Mouse (Mus musculus): ENCODE data around the gene Sept5. TPM values are rescaled to one million over a fixed set of nuclear protein-coding genes. Genes with fewer than 3 reads are reported as not detected.

Sept5 gene
- 6.8 TPM for polyA plus RNA-seq (2015; fragmentation: Illumina TruSeq; extraction: RNeasy Lipid Tissue Mini Kit (QIAGEN cat#74804); ENCODE audit: insufficient read depth, low read depth, low replicate concordance)

DNA sequence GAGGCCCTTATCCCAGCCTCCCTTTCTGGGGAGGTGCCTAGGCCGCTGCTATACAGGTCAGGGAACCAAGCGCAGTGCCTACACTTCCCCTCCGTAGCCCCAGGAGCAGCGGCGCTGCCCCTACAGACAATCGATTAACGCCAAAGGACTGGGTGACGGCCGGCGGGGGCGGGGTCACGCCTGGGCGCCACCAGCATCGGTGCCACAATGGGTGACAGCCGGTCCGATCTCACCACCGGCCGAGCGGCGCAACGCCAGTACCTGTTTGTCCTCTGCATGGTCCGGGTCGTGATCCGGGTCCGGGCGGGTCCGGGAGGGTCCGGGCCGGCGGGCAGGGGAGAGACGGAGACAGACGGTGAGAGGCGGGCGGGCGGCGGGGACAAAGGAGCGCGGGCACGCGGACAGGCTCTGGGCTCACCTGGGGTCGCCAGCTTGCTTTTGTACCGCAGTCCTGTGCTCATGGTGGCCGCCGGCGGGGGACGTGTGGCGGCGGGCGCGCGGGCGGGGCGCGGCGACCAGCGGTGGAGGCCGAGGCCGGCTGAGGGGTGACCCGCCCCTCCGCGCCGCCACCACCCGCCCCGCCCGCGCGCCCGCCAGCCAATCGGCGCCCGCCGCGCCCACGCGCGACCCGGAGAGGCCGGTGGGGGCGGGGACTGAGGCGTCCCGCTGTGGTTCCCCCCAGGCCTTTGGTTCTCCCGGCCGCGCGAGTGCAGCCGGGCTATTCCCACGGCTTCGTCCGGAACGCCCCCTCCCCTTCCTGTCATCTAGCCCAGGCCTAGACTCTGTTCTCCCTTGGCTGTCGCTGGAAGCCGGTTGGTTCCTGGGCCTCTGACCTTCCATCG lies at the start of gene Sept5:
Gene Sept5 (minus strand): TSS at position 565 of the 842 bp plus-strand sequence.

DNA sequence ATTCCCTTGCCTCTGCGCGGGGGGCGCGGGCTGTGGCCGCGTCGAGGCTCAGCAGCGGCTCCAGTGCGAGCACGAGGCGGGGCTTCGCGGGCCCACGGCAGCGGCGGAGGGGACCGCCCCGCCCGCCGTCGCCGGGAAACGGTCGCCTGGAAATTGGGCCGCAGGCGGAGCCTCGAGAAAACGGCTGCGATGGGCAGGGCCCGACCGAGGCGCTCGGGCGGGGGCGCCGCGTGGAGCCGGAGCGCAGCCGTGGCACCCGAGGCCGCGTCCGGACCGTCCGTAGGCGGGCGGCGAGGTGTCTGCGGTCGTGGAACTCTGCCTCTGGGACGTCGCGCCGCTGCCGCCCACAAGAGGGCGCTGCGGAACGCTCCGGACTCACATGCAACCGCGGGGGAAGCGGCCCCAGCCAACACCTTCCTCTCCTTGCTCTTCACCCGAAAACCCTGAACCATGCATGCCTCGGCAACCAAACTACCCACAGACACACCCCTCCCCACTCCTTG lies 3.3 kb downstream of the Sept5 start, which contains the start of gene Gm49601:
Gene Gm49601 (minus strand): TSS at position 52 of the 503 bp plus-strand sequence.

DNA sequence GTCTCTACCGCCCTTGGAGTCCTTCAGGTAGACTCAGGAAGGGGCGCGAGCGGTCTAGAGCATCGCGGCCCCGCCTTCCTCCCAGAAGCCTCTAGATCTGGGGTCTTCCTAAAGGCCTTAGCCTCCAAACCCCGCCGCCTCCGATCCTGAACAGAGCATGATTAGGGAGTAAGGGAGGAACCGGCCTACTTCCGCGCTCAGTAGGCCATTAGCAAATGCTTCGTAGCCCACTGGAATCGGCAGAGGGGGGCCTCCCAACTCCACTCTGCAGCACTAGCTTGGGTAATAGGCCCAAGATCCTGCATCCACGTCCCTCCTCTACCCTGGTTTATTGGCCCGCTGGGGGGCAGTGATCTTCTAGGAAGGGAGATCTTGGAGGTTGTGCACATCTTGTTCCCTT lies 7.7 kb downstream of the Sept5 start, which contains the start of gene Gp1bb:
Gene Gp1bb (minus strand): TSS at position 385 of the 400 bp plus-strand sequence.

DNA sequence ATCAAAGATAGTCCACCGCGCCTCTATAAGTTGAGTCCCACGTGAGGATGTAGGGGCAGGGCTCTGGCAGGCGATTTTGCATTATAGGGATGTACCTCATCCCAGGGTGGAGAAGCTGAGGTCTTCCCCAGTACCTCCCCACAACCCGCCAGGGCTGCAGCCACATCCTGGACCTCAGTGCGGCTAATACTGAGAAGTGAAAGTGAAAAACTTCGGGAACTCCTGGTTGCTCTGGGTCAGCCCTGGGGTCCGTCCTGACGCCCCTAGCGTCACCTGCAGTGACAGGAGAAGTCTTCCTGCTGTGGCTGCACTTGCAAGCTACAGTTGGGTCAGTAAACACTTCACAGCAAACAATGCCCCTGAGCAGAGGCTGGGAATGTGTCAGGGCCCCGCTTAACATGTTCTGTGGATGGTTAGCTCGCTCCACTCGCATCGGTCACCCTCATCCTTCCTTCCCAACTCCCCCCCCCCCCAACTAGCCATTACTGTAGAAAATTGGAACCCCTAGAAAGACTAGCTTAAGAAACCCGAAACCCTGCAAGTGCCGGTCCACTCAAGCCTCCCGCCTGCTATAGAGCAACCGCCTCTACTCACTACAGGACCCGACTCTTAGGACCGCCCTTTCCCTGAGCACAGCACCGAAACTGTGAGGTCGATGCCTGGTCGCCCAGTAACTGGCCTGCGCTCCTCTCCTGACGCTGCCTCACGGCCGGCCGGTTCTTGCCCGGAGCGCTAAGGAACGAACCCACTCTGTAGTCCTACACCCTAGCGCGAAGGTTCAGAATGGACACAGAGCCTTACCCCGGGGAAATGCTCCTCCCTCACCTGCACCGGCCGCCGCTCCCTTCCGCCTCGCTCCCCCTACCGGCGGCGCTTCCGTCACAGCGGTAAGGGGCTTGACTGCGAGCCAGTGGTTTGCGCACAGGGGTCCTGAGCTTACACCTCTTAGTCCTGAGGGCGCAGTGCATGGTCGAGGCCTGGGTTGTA lies 39.7 kb downstream of the Sept5 start, which contains the start of gene Tbx1:
Gene Tbx1 (minus strand): TSS at position 868 of the 987 bp plus-strand sequence.

Other genes starting within 250 kb of the Sept5 start
- 7.0 TPM for gene Txnrd2, start 203.6 kb downstream of the Sept5 start, polyA plus RNA-seq (2015; fragmentation: Illumina TruSeq; extraction: RNeasy Lipid Tissue Mini Kit (QIAGEN cat#74804); ENCODE audit: insufficient read depth, low read depth, low replicate concordance)
- 18.8 TPM for gene Comt, start 203.1 kb downstream of the Sept5 start, polyA plus RNA-seq (2015; fragmentation: Illumina TruSeq; extraction: RNeasy Lipid Tissue Mini Kit (QIAGEN cat#74804); ENCODE audit: insufficient read depth, low read depth, low replicate concordance)
- gene Gnb1l, start 131.2 kb downstream of the Sept5 start, polyA plus RNA-seq (2015; fragmentation: Illumina TruSeq; extraction: RNeasy Lipid Tissue Mini Kit (QIAGEN cat#74804); ENCODE audit: insufficient read depth, low read depth, low replicate concordance): 0.89 TPM
- 1.1 TPM for gene Rtl10, start 131.1 kb downstream of the Sept5 start, polyA plus RNA-seq (2015; fragmentation: Illumina TruSeq; extraction: RNeasy Lipid Tissue Mini Kit (QIAGEN cat#74804); ENCODE audit: insufficient read depth, low read depth, low replicate concordance)
- gene Tbx1, start 39.3 kb downstream of the Sept5 start, polyA plus RNA-seq (2015; fragmentation: Illumina TruSeq; extraction: RNeasy Lipid Tissue Mini Kit (QIAGEN cat#74804); ENCODE audit: insufficient read depth, low read depth, low replicate concordance): 0.46 TPM
- 0.81 TPM for gene Gp1bb, start 7.6 kb downstream of the Sept5 start, polyA plus RNA-seq (2015; fragmentation: Illumina TruSeq; extraction: RNeasy Lipid Tissue Mini Kit (QIAGEN cat#74804); ENCODE audit: insufficient read depth, low read depth, low replicate concordance)
- 4.9 TPM for gene Gm49601, start 3.5 kb downstream of the Sept5 start, polyA plus RNA-seq (2015; fragmentation: Illumina TruSeq; extraction: RNeasy Lipid Tissue Mini Kit (QIAGEN cat#74804); ENCODE audit: insufficient read depth, low read depth, low replicate concordance)
- gene Cldn5, start 146.9 kb upstream of the Sept5 start, polyA plus RNA-seq (2015; fragmentation: Illumina TruSeq; extraction: RNeasy Lipid Tissue Mini Kit (QIAGEN cat#74804); ENCODE audit: insufficient read depth, low read depth, low replicate concordance): 5.0 TPM
- 11.6 TPM for gene Ufd1, start 181.8 kb upstream of the Sept5 start, polyA plus RNA-seq (2015; fragmentation: Illumina TruSeq; extraction: RNeasy Lipid Tissue Mini Kit (QIAGEN cat#74804); ENCODE audit: insufficient read depth, low read depth, low replicate concordance)
- 0.79 TPM for gene Cdc45, start 182.0 kb upstream of the Sept5 start, polyA plus RNA-seq (2015; fragmentation: Illumina TruSeq; extraction: RNeasy Lipid Tissue Mini Kit (QIAGEN cat#74804); ENCODE audit: insufficient read depth, low read depth, low replicate concordance)
- gene 2510002D24Rik, start 206.6 kb upstream of the Sept5 start, polyA plus RNA-seq (2015; fragmentation: Illumina TruSeq; extraction: RNeasy Lipid Tissue Mini Kit (QIAGEN cat#74804); ENCODE audit: insufficient read depth, low read depth, low replicate concordance): 7.8 TPM
- not detected for gene Gm28539, start 206.6 kb upstream of the Sept5 start, polyA plus RNA-seq (2015; fragmentation: Illumina TruSeq; extraction: RNeasy Lipid Tissue Mini Kit (QIAGEN cat#74804); ENCODE audit: insufficient read depth, low read depth, low replicate concordance)
- gene Mrpl40, start 246.9 kb upstream of the Sept5 start, polyA plus RNA-seq (2015; fragmentation: Illumina TruSeq; extraction: RNeasy Lipid Tissue Mini Kit (QIAGEN cat#74804); ENCODE audit: insufficient read depth, low read depth, low replicate concordance): 12.1 TPM
- 10.0 TPM for gene Hira, start 247.1 kb upstream of the Sept5 start, polyA plus RNA-seq (2015; fragmentation: Illumina TruSeq; extraction: RNeasy Lipid Tissue Mini Kit (QIAGEN cat#74804); ENCODE audit: insufficient read depth, low read depth, low replicate concordance)